Mouse (Mus musculus) hindbrain, embryonic 12.5 days (tissue): ENCODE data around the gene Cldn3. TPM values are rescaled to one million over a fixed set of nuclear protein-coding genes. Genes with fewer than 3 reads are reported as not detected.

Experiments used
- ATAC-seq: fragments of 200-750 bp; cut with Nextera tagmentation; 2 replicates; pipeline ENCODE4 v1.8.0; 2017; ENCODE audit warnings: moderate TSS enrichment; ENCODE audit not compliant: low FRiP score
- H3K27ac ChIP-seq: fragments of 300-500 bp; sonication (generic); 2 replicates; pipeline ENCODE4 v1.5.1; 2016; ENCODE audit warnings: mild to moderate bottlenecking
- H3K27me3 ChIP-seq: fragments of 300-500 bp; sonication (generic); 2 replicates; pipeline ENCODE4 v1.6.1; 2016; ENCODE audit warnings: mild to moderate bottlenecking
- H3K36me3 ChIP-seq: fragments of 300-500 bp; sonication (generic); 2 replicates; pipeline ENCODE4 v1.6.1; 2016; ENCODE audit warnings: mild to moderate bottlenecking
- H3K4me1 ChIP-seq: fragments of 300-500 bp; sonication (generic); 2 replicates; pipeline ENCODE4 v1.6.1; 2016
- H3K4me2 ChIP-seq: fragments of 300-500 bp; sonication (generic); replicated peaks from 2 replicates; pipeline ENCODE4 v1.6.1; 2016; ENCODE audit warnings: mild to moderate bottlenecking
- H3K4me3 ChIP-seq: fragments of 300-500 bp; sonication (generic); 2 replicates; pipeline ENCODE4 v1.5.1; 2016; ENCODE audit warnings: mild to moderate bottlenecking
- H3K9ac ChIP-seq: fragments of 300-500 bp; sonication (generic); 2 replicates; pipeline ENCODE4 v1.6.1; 2016; ENCODE audit warnings: mild to moderate bottlenecking, moderate library complexity
- H3K9me3 ChIP-seq: fragments of 300-500 bp; sonication (generic); replicated peaks from 2 replicates; pipeline ENCODE4 v1.6.1; 2016; ENCODE audit warnings: mild to moderate bottlenecking
- WGBS: fragments of 180-500 bp; shearing (Covaris S2); methylation state at CpG from one replicate; pipeline ENCODE4 v1.1.7; 2016; 5-methylcytosine and 5-hydroxymethylcytosine counted together
- polyA plus RNA-seq: library from polyadenylated mRNA; unstranded; fragments of >200 nt; fragmentation: Nextera tagmentation; extraction: Ambion mirVana; gene quantifications from 2 replicates; pipeline ENCODE4 v1.2.1, GENCODE M21; 2016

The Cldn3 gene
- polyA plus RNA-seq, 1 experiment from 2014 or later, result 18.3 TPM

DNA sequence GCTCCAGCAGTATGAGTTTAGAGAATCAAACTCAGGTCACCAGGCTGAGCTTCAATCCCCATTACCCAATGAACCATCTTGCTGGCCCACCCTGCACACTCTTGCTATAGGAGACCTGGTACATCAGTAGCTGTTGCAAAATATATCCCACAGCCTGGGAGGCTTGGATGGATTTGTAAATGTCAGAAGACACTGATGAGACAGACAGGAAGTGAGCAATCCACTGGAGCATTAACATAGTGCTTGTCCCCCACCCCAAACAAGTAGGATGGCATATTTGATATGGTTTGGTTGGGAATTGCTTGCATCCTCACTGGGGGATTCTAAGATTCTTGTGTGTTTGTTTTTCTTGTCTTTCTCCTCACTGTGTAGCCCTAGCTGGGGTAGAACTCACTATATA lies 12.9 kb upstream of the Cldn3 start:
- H3K9ac ChIP-seq, result no peak overlapping the region
- no peaks in the 10 kb centered on the region for H3K36me3 ChIP-seq
- no peaks in the 10 kb centered on the region for H3K4me1 ChIP-seq
- no peak overlapping the region for H3K4me3 ChIP-seq
- H3K4me2 ChIP-seq, result no peak overlapping the region
- H3K27me3 ChIP-seq, result 0 out of 2 replicates have a peak, but pooled peaks cover 3% of the 10 kb centered on the region
- ATAC-seq, result no peak
- H3K9me3 ChIP-seq, result no peaks in the 10 kb centered on the region
- no peak overlapping the region for H3K27ac ChIP-seq

- ATAC-seq, result no peak
- H3K36me3 ChIP-seq, result no peaks in the 10 kb centered on the region
- no peaks in the 10 kb centered on the region for H3K4me1 ChIP-seq
- 0 out of 2 replicates have a peak, but pooled peaks cover 3% of the 10 kb centered on the region for H3K27me3 ChIP-seq
- H3K4me3 ChIP-seq, result no peak overlapping the region
- 89% methylated on average over 7 of the region's 7 CpGs for WGBS
- H3K27ac ChIP-seq, result no peak overlapping the region
- H3K4me2 ChIP-seq, result no peak overlapping the region
- no peaks in the 10 kb centered on the region for H3K9me3 ChIP-seq
- no peak overlapping the region for H3K9ac ChIP-seq
Measured at GRCm38 (mm10) chr5:134973526-134973925, 12.5 kb upstream of the Cldn3 start.

DNA sequence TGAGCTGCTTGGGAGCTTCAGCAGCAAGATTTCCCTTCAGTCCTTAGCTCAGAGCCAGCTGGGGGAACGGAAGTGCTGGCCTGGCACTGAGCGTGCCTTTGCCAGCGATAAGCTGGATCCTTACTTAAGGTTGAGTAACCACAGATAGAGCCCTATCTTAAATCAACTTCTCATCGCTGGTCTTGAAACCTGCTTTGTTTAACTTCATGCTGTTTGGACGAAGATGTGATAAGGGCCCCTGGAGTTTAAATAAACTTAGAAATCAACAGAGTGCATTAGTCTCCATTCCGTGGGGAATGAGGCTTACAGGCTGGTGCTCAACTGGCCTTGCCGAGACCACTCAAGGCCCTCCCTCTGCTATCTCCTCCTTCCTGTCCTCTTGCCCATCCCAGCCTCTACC lies 11.7 kb upstream of the Cldn3 start:
- Histone ChIP-seq H3K27me3 (0 out of 2 replicates have a peak, but pooled peaks cover 3% of the 10 kb centered on the region), H3K27ac (no peak overlapping the region), H3K4me1 (no peaks in the 10 kb centered on the region), H3K9ac (no peak overlapping the region), H3K4me2 (no peak overlapping the region), H3K36me3 (no peaks in the 10 kb centered on the region), H3K9me3 (no peaks in the 10 kb centered on the region), H3K4me3 (no peak overlapping the region)
- WGBS, result 68% methylated on average over 7 of the region's 7 CpGs
- ATAC-seq, result no peak

GRCm38 (mm10) chr5:134974921-134975320 lies 11.1 kb upstream of the Cldn3 start:
- no peaks in the 10 kb centered on the region for H3K9me3 ChIP-seq
- H3K4me2 ChIP-seq, result no peak overlapping the region
- H3K9ac ChIP-seq, result no peak overlapping the region
- H3K4me3 ChIP-seq, result no peak overlapping the region
- no peak for ATAC-seq
- H3K4me1 ChIP-seq, result no peaks in the 10 kb centered on the region
- H3K27me3 ChIP-seq, result 0 out of 2 replicates have a peak, but pooled peaks cover 3% of the 10 kb centered on the region
- H3K36me3 ChIP-seq, result no peaks in the 10 kb centered on the region
- WGBS, result 55% methylated on average over 2 of the region's 2 CpGs
- H3K27ac ChIP-seq, result no peak overlapping the region

GRCm38 (mm10) chr5:134976164-134976563 lies 9.8 kb upstream of the Cldn3 start:
- Histone ChIP-seq H3K9ac (no peak overlapping the region), H3K4me2 (no peak overlapping the region), H3K4me3 (no peak overlapping the region), H3K27me3 (0 out of 2 replicates have a peak, but pooled peaks cover 3% of the 10 kb centered on the region), H3K9me3 (no peaks in the 10 kb centered on the region), H3K4me1 (no peaks in the 10 kb centered on the region), H3K36me3 (no peaks in the 10 kb centered on the region), H3K27ac (no peak overlapping the region)
- no peak for ATAC-seq
- WGBS, result 96% methylated on average over 2 of the region's 2 CpGs

DNA sequence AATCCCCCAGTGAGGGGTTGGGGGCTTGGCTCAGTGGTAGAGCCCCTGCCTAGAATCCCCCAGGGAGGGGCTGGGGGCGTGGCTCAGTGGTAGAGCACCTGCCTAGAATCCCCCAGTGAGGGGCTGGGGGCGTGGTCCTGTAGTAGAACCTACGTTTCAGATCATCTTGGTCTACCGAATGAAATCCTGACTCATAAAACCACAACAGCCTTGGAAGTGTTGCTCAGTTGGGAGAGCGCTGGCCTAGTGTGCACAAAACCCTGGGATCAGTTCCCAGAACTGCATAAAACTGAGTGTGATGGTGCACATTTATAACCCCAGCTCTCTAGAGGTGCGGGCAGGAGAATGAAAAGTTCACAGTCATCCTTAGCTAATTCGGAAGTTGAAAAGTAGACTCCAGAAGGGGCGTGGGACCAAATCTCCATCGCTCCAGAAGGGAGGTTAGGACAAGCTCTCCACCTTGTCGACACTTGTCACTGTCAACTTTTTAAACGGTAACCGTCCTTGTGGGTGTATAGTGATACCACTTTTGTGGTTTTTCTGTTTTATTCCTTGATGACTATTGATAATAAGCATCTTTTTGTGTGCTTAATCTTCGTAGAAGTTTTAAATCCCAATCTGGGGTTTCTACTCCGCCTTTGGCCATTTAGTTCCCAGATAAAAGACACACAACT lies 9.3 kb upstream of the Cldn3 start:
- no peak overlapping the region for H3K9ac ChIP-seq
- WGBS, result 84% methylated on average over 14 of the region's 14 CpGs
- H3K36me3 ChIP-seq, result no peaks in the 10 kb centered on the region
- no peak overlapping the region for H3K4me3 ChIP-seq
- 0 out of 2 replicates have a peak, but pooled peaks cover 3% of the 10 kb centered on the region for H3K27me3 ChIP-seq
- ATAC-seq, result no peak
- H3K9me3 ChIP-seq, result no peaks in the 10 kb centered on the region
- H3K4me2 ChIP-seq, result no peak overlapping the region
- no peak overlapping the region for H3K27ac ChIP-seq
- H3K4me1 ChIP-seq, result no peaks in the 10 kb centered on the region

DNA sequence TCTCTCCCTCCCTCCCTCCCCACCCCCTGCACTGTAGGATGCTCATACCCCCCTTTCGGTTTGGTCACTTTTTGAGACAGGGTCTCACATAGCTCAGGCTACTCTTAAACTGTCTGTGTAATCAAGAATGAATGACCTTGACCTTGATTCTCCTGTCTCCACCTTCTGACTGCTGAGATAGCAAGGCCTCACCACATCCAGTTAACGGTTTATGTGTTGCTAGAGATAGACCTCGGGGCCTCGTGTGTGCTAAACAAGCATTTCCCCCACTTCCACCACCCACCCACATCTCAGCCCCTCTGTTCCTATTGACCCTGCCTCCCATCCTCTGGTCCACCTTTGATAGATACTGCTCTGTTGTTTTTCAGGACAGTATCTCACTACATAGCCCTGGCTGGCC lies 8.2 kb upstream of the Cldn3 start:
- H3K4me2 ChIP-seq, result no peak overlapping the region
- H3K36me3 ChIP-seq, result no peaks in the 10 kb centered on the region
- no peak overlapping the region for H3K4me3 ChIP-seq
- 0 out of 2 replicates have a peak, but pooled peaks cover 3% of the 10 kb centered on the region for H3K27me3 ChIP-seq
- no peak overlapping the region for H3K9ac ChIP-seq
- H3K4me1 ChIP-seq, result no peaks in the 10 kb centered on the region
- H3K27ac ChIP-seq, result no peak overlapping the region
- H3K9me3 ChIP-seq, result no peaks in the 10 kb centered on the region
- 91% methylated on average over 4 of the region's 4 CpGs for WGBS
- ATAC-seq, result no peak

GRCm38 (mm10) chr5:134981149-134981548 lies 4.9 kb upstream of the Cldn3 start:
- Histone ChIP-seq H3K9me3 (no peaks in the 10 kb centered on the region), H3K4me2 (no peak overlapping the region), H3K27me3 (peaks cover 20% of the 10 kb centered on the region), H3K27ac (no peak overlapping the region), H3K9ac (no peak overlapping the region), H3K4me1 (peaks cover 13% of the 10 kb centered on the region), H3K4me3 (no peak overlapping the region), H3K36me3 (no peaks in the 10 kb centered on the region)
- no peak for ATAC-seq
- WGBS, result 63% methylated on average over 10 of the region's 10 CpGs

DNA sequence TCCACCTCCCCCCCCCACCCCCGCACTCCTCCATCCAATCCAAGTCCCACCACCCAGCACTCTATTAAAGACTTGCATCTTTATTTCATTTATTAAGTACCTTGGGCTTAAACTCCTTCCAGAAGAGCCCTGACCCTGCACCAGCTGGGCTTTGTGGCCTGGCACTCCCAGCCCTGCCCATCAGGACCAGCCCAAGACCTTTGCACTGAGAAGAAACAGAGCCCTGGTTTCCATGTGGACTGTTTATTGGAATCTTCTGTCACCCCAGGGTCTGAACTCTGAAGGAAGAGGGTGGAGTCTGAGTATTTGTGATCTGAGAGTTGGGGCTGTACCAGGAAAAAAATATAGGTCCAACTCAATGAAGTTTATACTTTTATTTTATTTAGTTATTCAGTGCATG lies 2.9 kb upstream of the Cldn3 start:
- Histone ChIP-seq H3K4me1 (peaks cover 24% of the 10 kb centered on the region), H3K27me3 (peaks cover 40% of the 10 kb centered on the region), H3K4me3 (no peak overlapping the region), H3K9me3 (no peaks in the 10 kb centered on the region), H3K36me3 (no peaks in the 10 kb centered on the region), H3K27ac (no peak overlapping the region), H3K4me2 (no peak overlapping the region), H3K9ac (no peak overlapping the region)
- 90% methylated on average over 1 of the region's 1 CpGs for WGBS
- ATAC-seq, result no peak

DNA sequence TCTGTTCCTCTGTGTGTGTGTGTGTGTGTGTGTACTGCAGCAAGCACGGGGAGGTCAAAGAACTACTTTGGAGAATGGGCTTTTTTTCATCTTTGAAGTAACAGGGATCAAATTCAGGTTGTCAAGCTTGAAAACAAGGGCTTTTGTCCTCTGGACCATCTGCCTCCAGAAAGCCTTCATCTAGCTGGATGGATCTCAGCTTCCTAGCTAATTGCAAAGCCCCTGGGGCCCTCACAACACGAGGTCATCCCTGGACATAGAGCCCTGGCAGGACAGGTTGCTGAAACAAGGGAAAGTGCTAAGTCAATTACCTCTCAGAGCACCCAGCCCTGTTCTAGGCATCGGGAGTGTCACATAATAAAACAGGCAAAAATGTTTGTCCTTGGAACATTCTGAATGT lies 2.2 kb upstream of the Cldn3 start:
- Histone ChIP-seq H3K9ac (no peak overlapping the region), H3K27me3 (peaks cover 45% of the 10 kb centered on the region), H3K4me3 (no peak overlapping the region), H3K4me2 (no peak overlapping the region), H3K9me3 (no peaks in the 10 kb centered on the region), H3K4me1 (peaks cover 24% of the 10 kb centered on the region), H3K27ac (no peak overlapping the region), H3K36me3 (no peaks in the 10 kb centered on the region)
- no peak for ATAC-seq
- 12% methylated on average over 3 of the region's 3 CpGs for WGBS

DNA sequence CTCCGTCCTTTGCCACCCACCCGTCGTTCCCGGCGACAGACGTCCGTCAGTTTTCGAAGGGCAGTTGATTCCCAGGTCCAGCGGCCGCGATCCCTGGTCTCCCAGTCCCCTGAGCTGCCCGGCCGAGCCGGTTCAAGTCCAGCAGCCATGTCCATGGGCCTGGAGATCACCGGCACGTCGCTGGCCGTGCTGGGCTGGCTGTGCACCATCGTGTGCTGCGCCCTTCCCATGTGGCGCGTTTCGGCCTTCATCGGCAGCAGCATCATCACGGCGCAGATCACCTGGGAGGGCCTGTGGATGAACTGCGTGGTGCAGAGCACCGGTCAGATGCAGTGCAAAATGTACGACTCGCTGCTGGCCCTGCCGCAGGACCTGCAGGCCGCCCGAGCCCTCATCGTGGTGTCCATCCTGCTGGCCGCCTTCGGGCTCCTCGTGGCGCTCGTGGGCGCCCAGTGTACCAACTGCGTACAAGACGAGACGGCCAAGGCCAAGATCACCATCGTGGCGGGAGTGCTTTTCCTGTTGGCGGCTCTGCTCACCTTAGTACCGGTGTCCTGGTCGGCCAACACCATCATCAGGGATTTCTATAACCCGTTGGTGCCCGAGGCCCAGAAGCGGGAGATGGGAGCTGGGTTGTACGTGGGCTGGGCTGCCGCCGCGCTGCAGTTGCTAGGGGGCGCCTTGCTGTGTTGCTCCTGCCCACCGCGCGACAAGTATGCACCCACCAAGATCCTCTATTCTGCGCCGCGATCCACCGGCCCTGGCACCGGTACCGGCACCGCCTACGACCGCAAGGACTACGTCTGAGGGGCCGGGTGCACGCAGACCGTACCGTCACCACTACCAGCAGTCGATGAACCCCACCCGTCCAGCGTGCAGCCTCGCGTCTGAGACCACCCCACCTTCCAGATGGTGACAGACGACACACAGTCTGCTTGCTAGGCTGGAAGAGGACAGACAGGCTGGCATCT lies 569 bp downstream of the Cldn3 start:
- H3K27me3 ChIP-seq, result peaks cover 62% of the 10 kb centered on the region
- ATAC-seq, result no peak

DNA sequence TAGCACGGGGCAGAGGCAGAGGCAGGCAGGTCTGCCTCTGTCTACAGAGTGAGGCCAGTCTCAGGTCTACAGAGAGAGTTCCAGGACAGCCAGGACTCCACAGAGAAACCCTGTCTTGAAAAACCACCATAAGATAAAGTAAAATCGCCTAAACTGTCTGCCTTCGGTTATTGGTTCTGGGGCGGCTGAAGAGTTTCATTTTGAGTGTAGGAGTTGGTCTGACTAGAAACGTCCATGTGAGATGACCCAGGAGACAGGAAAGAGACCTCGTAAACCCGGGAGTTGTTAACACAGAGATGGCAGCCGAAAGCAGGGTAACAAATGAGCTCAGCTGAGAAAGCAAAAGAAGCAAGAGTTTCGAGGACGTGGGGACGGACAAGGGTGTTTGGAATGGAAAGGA lies 3.2 kb downstream of the Cldn3 start:
- Histone ChIP-seq H3K4me1 (peaks cover 22% of the 10 kb centered on the region), H3K4me2 (no peak overlapping the region), H3K27me3 (peaks cover 61% of the 10 kb centered on the region), H3K9ac (no peak overlapping the region), H3K27ac (no peak overlapping the region), H3K4me3 (no peak overlapping the region), H3K9me3 (no peaks in the 10 kb centered on the region), H3K36me3 (no peaks in the 10 kb centered on the region)
- WGBS, result 73% methylated on average over 11 of the region's 11 CpGs
- no peak for ATAC-seq

More for the DNA sequence above, 569 bp downstream of the Cldn3 start:
- Histone ChIP-seq H3K4me3 (peak overlapping the region; percentile 22), H3K36me3 (no peaks in the 10 kb centered on the region), H3K9me3 (no peaks in the 10 kb centered on the region), H3K4me1 (peaks cover 24% of the 10 kb centered on the region), H3K9ac (peak overlapping the region; percentile 39; the same call in 1 of the 2 replicates), H3K27ac (no peak overlapping the region), H3K4me2 (peak overlapping the region; percentile 43)
- WGBS, result 4% methylated on average over 79 of the region's 79 CpGs
